Mouse (Mus musculus): ENCODE results near the gene Hypk. TPM values are rescaled to one million over a fixed set of nuclear protein-coding genes. Genes with fewer than 3 reads are reported as not detected.

The Hypk gene
- polyA plus RNA-seq, 1 experiment from 2014 or later: 70.9 TPM

- Histone ChIP-seq H3K9ac (replicated peaks; ENCODE audit: low read depth) (no peak overlapping the region), H3K36me3 (ENCODE audit: insufficient read depth, low read length) (peaks cover 12% of the 10 kb centered on the region; the same call in 1 of the 2 replicates), H3K4me3 (ENCODE audit: low read depth, low read length) (no peak overlapping the region), H3K27me3 (replicated peaks; ENCODE audit: insufficient read depth, low read length) (no peaks in the 10 kb centered on the region), H3K4me2 (replicated peaks; ENCODE audit: low read depth, low read length) (no peak overlapping the region), H3K9me3 (ENCODE audit: low read length) (no peaks in the 10 kb centered on the region), H3K27ac (ENCODE audit: low read length) (no peak overlapping the region), H3K4me1 (ENCODE audit: insufficient read depth, low read depth, low read length) (peaks cover 13% of the 10 kb centered on the region; the same call in 1 of the 2 replicates)
- TF ChIP-seq CTCF (IDR thresholded peaks at IDR 0.05) (no peak), EP300 (IDR thresholded peaks at IDR 0.05) (no peak)
- ATAC-seq (no peak), DNase-seq (ENCODE audit: low spot score) (no peak)
- 60% methylated on average over 4 of the region's 4 CpGs for WGBS
Observed at GRCm38 (mm10) chr2:121439746-121440145, 13.3 kb upstream of the Hypk start.

- Histone ChIP-seq H3K9me3 (ENCODE audit: low read length) (no peaks in the 10 kb centered on the region), H3K4me2 (replicated peaks; ENCODE audit: low read depth, low read length) (no peak overlapping the region; the same call in 1 of the 2 replicates), H3K4me1 (ENCODE audit: insufficient read depth, low read depth, low read length) (peaks cover 13% of the 10 kb centered on the region; the same call in 1 of the 2 replicates), H3K4me3 (ENCODE audit: low read depth, low read length) (no peak overlapping the region), H3K27me3 (replicated peaks; ENCODE audit: insufficient read depth, low read length) (no peaks in the 10 kb centered on the region), H3K9ac (replicated peaks; ENCODE audit: low read depth) (no peak overlapping the region), H3K36me3 (ENCODE audit: insufficient read depth, low read length) (0 out of 2 replicates have a peak, but pooled peaks cover 3% of the 10 kb centered on the region), H3K27ac (ENCODE audit: low read length) (no peak overlapping the region)
- ATAC-seq (no peak), DNase-seq (ENCODE audit: low spot score) (no peak)
- TF ChIP-seq EP300 (IDR thresholded peaks at IDR 0.05) (no peak), CTCF (IDR thresholded peaks at IDR 0.05) (no peak)
- 61% methylated on average over 5 of the region's 5 CpGs for WGBS
Observed at GRCm38 (mm10) chr2:121440834-121441605, 12.1 kb upstream of the Hypk start.

- ATAC-seq (peak; percentile 14; the same call in 1 of the 2 replicates), DNase-seq (ENCODE audit: low spot score) (no peak)
- Histone ChIP-seq H3K4me2 (replicated peaks; ENCODE audit: low read depth, low read length) (peak overlapping the region; percentile 90), H3K4me3 (ENCODE audit: low read depth, low read length) (peak overlapping the region; percentile 38), H3K36me3 (ENCODE audit: insufficient read depth, low read length) (0 out of 2 replicates have a peak, but pooled peaks cover 3% of the 10 kb centered on the region), H3K27ac (ENCODE audit: low read length) (no peak overlapping the region), H3K9ac (replicated peaks; ENCODE audit: low read depth) (0 out of 2 replicates have a peak overlapping the region, but pooled peaks have one; percentile 47), H3K27me3 (replicated peaks; ENCODE audit: insufficient read depth, low read length) (no peaks in the 10 kb centered on the region), H3K4me1 (ENCODE audit: insufficient read depth, low read depth, low read length) (peaks cover 13% of the 10 kb centered on the region; the same call in 1 of the 2 replicates), H3K9me3 (ENCODE audit: low read length) (no peaks in the 10 kb centered on the region)
- TF ChIP-seq EP300 (IDR thresholded peaks at IDR 0.05): no peak
- TF ChIP-seq CTCF (IDR thresholded peaks at IDR 0.05): no peak
- WGBS: 6% methylated on average over 11 of the region's 11 CpGs
Observed at GRCm38 (mm10) chr2:121441800-121442199, 11.3 kb upstream of the Hypk start.

- Histone ChIP-seq H3K27ac (ENCODE audit: low read length) (peak overlapping the region; percentile 4; the same call in 1 of the 2 replicates), H3K36me3 (ENCODE audit: insufficient read depth, low read length) (0 out of 2 replicates have a peak, but pooled peaks cover 3% of the 10 kb centered on the region), H3K4me2 (replicated peaks; ENCODE audit: low read depth, low read length) (peak overlapping the region; percentile 90), H3K9me3 (ENCODE audit: low read length) (no peaks in the 10 kb centered on the region), H3K27me3 (replicated peaks; ENCODE audit: insufficient read depth, low read length) (no peaks in the 10 kb centered on the region), H3K4me1 (ENCODE audit: insufficient read depth, low read depth, low read length) (peaks cover 13% of the 10 kb centered on the region; the same call in 1 of the 2 replicates), H3K4me3 (ENCODE audit: low read depth, low read length) (peak overlapping the region; percentile 38), H3K9ac (replicated peaks; ENCODE audit: low read depth) (peak overlapping the region; percentile 47)
- peak; percentile 97 for ATAC-seq
- TF ChIP-seq CTCF (IDR thresholded peaks at IDR 0.05) (no peak), EP300 (IDR thresholded peaks at IDR 0.05) (no peak)
- DNase-seq (ENCODE audit: low spot score): peak; percentile 81
- under 1% methylated on average over 30 of the region's 30 CpGs for WGBS
Observed at GRCm38 (mm10) chr2:121442259-121443067, 10.6 kb upstream of the Hypk start.

GRCm38 (mm10) chr2:121443068-121443349 lies 10.1 kb upstream of the Hypk start:
- Histone ChIP-seq H3K4me1 (ENCODE audit: insufficient read depth, low read depth, low read length) (peaks cover 13% of the 10 kb centered on the region; the same call in 1 of the 2 replicates), H3K27me3 (replicated peaks; ENCODE audit: insufficient read depth, low read length) (no peaks in the 10 kb centered on the region), H3K9me3 (ENCODE audit: low read length) (no peaks in the 10 kb centered on the region), H3K9ac (replicated peaks; ENCODE audit: low read depth) (peak overlapping the region; percentile 47), H3K36me3 (ENCODE audit: insufficient read depth, low read length) (0 out of 2 replicates have a peak, but pooled peaks cover 3% of the 10 kb centered on the region), H3K4me2 (replicated peaks; ENCODE audit: low read depth, low read length) (peak overlapping the region; percentile 90), H3K4me3 (ENCODE audit: low read depth, low read length) (peak overlapping the region; percentile 38), H3K27ac (ENCODE audit: low read length) (peak overlapping the region; percentile 4; the same call in 1 of the 2 replicates)
- DNase-seq (ENCODE audit: low spot score): peak; percentile 19
- ATAC-seq: peak; percentile 10; the same call in 1 of the 2 replicates
- no peak for TF ChIP-seq EP300 (IDR thresholded peaks at IDR 0.05)
- TF ChIP-seq CTCF (IDR thresholded peaks at IDR 0.05): no peak
- WGBS: 14% methylated on average over 8 of the region's 8 CpGs

- TF ChIP-seq CTCF (IDR thresholded peaks at IDR 0.05) (no peak), EP300 (IDR thresholded peaks at IDR 0.05) (no peak)
- H3K27me3 ChIP-seq (replicated peaks; ENCODE audit: insufficient read depth, low read length): no peaks in the 10 kb centered on the region
- peaks cover 13% of the 10 kb centered on the region; the same call in 1 of the 2 replicates for H3K4me1 ChIP-seq (ENCODE audit: insufficient read depth, low read depth, low read length)
- peak within 1 kb of the TSS; percentile 47 for H3K9ac ChIP-seq (replicated peaks; ENCODE audit: low read depth)
- no peaks in the 10 kb centered on the region for H3K36me3 ChIP-seq (ENCODE audit: insufficient read depth, low read length)
- DNase-seq (ENCODE audit: low spot score) (no peak), ATAC-seq (no peak)
- peak within 1 kb of the TSS; percentile 38 for H3K4me3 ChIP-seq (ENCODE audit: low read depth, low read length)
- 89% methylated on average over 1 of the region's 1 CpGs for WGBS
- peak within 1 kb of the TSS; percentile 90 for H3K4me2 ChIP-seq (replicated peaks; ENCODE audit: low read depth, low read length)
- no peaks in the 10 kb centered on the region for H3K9me3 ChIP-seq (ENCODE audit: low read length)
- peak within 1 kb of the TSS; percentile 4; the same call in 1 of the 2 replicates for H3K27ac ChIP-seq (ENCODE audit: low read length)
Observed at GRCm38 (mm10) chr2:121444178-121444577, 8.9 kb upstream of the Hypk start, which contains the start of gene Ell3. Gene Ell3, minus strand, starts transcription at chr2:121444278.

Measured in lung, postnatal 0 days (tissue).